Mouse (Mus musculus): ENCODE measurements around the gene Zc3hav1l. TPM values are rescaled to one million over a fixed set of nuclear protein-coding genes. Genes with fewer than 3 reads are reported as not detected.

The Zc3hav1l gene
- polyA plus RNA-seq, 1 experiment from 2014 or later: 12.8 TPM

DNA sequence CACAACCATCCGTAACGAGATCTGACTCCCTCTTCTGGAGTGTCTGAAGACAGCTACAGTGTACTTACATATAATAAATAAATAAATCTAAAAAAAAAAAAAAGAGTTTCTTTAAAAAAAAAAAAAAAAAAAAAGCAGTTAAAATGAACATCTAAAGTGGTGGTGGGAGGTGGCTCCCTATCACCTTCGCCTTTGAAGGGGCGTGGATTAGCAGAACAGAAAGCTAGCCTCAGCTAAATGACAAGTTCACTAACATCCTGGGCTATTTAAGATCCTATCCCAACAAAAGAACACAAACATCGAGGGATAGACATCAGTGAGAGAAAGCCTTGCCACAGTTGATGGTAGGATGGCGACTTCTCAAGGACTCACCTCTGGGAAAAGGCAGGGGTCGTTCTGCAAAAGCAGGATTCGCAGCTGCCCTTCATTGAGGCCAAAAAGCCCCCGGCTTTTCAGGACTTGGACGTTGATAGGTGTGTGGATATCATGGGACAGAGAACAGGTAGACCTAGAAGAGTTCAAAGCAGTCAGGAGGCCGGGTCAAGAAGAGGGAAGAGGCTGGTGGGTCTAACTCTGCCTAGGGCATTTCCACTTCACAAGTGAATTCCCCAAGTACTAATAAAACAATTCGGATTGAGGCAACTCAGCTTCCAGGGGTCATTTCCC lies 1.3 kb downstream of the Zc3hav1l start:
- peak; percentile 70 for DNase-seq (ENCODE audit: low spot score)
- Histone ChIP-seq H3K36me3 (ENCODE audit: control insufficient read depth, insufficient read depth, low read length) (peaks cover 40% of the 10 kb centered on the region), H3K9me3 (ENCODE audit: control insufficient read depth, low read length) (no peaks in the 10 kb centered on the region), H3K4me2 (ENCODE audit: low read length) (peak overlapping the region; percentile 59), H3K27me3 (replicated peaks; ENCODE audit: control insufficient read depth, insufficient read depth, low read length) (no peaks in the 10 kb centered on the region), H3K4me1 (replicated peaks; ENCODE audit: control insufficient read depth, insufficient read depth, low read length) (no peaks in the 10 kb centered on the region), H3K27ac (ENCODE audit: low read depth) (peak overlapping the region; percentile 98), H3K9ac (ENCODE audit: low read length) (peak overlapping the region; percentile 97), H3K4me3 (ENCODE audit: low read depth, low read length) (peak overlapping the region; percentile 91)
- WGBS: 33% methylated on average over 12 of the region's 12 CpGs
- ATAC-seq (replicated peaks; ENCODE audit: low FRiP score, low TSS enrichment, low read depth): no peak

DNA sequence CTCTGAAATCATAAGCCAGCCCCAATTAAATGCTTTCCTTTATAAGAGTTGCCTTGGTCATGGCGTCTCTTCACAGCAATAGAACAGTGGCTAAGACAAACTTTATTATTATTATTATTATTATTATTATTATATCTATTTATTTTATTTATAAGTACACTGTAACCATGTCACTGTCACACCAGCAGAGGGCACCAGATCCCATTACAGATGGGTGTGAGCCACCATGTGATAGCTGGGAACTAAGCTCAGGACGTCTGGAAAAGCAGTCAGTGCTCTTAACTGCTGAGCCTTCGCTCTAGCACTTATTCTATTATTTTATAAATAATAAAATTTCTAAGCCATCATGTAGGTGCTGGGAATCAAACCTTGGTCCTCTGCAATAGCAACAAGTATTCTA lies 5.4 kb downstream of the Zc3hav1l start:
- no peak for ATAC-seq (replicated peaks; ENCODE audit: low FRiP score, low TSS enrichment, low read depth)

DNA sequence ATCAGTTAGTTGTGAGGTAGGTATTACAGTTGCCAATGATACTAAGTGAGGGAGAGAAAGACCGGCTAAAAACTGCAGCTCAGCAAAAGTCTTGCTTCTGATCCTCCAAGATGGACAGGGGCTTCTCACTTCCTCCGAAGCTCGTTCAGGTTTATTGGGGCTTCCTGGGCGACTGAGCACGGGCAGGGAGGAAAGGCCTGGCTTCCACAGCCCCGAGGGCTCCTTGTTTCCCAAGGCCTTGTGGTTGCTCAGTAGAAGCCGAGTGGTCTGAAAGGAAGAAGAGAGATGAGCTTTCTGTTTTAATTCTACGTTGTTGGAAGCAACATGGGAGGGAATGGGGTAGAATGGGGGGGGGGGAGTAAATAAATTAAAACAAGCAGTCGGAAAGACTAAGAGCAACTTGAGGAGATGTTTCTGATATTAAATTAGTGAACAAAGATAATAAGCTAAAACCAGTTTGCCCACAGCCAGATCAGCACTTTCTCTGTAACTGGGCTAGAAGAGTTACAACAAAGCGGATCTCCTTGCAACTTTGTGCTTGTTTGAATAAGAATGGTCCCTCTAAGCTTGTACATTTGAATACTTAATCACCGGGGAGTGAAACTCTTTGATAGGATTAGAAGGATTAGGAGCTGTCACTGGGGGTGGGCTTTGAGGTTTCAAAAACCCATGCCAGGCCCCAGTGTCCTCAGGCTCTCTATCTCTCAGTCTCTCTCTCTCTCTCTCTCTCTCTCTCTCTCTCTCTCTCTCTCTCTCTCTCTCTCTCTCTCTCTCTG lies 6.0 kb downstream of the Zc3hav1l start:
- WGBS: 66% methylated on average over 11 of the region's 11 CpGs
- ATAC-seq (replicated peaks; ENCODE audit: low FRiP score, low TSS enrichment, low read depth) (no peak), DNase-seq (ENCODE audit: low spot score) (no peak)
- H3K27ac ChIP-seq (ENCODE audit: low read depth): no peak overlapping the region
- no peaks in the 10 kb centered on the region for H3K9me3 ChIP-seq (ENCODE audit: control insufficient read depth, low read length)
- no peak overlapping the region for H3K4me2 ChIP-seq (ENCODE audit: low read length)
- H3K36me3 ChIP-seq (ENCODE audit: control insufficient read depth, insufficient read depth, low read length): peaks cover 84% of the 10 kb centered on the region
- no peak overlapping the region for H3K4me3 ChIP-seq (ENCODE audit: low read depth, low read length)
- no peaks in the 10 kb centered on the region for H3K4me1 ChIP-seq (replicated peaks; ENCODE audit: control insufficient read depth, insufficient read depth, low read length)
- no peak overlapping the region for H3K9ac ChIP-seq (ENCODE audit: low read length)
- H3K27me3 ChIP-seq (replicated peaks; ENCODE audit: control insufficient read depth, insufficient read depth, low read length): no peaks in the 10 kb centered on the region

More for the DNA sequence above, 5.4 kb downstream of the Zc3hav1l start:
- no peak overlapping the region for H3K27ac ChIP-seq (ENCODE audit: low read depth)
- H3K27me3 ChIP-seq (replicated peaks; ENCODE audit: control insufficient read depth, insufficient read depth, low read length): no peaks in the 10 kb centered on the region
- 70% methylated on average over 3 of the region's 3 CpGs for WGBS
- no peak for DNase-seq (ENCODE audit: low spot score)
- H3K9me3 ChIP-seq (ENCODE audit: control insufficient read depth, low read length): no peaks in the 10 kb centered on the region
- H3K36me3 ChIP-seq (ENCODE audit: control insufficient read depth, insufficient read depth, low read length): peaks cover 79% of the 10 kb centered on the region
- no peak overlapping the region for H3K4me3 ChIP-seq (ENCODE audit: low read depth, low read length)
- H3K4me1 ChIP-seq (replicated peaks; ENCODE audit: control insufficient read depth, insufficient read depth, low read length): no peaks in the 10 kb centered on the region
- H3K9ac ChIP-seq (ENCODE audit: low read length): no peak overlapping the region
- no peak overlapping the region for H3K4me2 ChIP-seq (ENCODE audit: low read length)

DNA sequence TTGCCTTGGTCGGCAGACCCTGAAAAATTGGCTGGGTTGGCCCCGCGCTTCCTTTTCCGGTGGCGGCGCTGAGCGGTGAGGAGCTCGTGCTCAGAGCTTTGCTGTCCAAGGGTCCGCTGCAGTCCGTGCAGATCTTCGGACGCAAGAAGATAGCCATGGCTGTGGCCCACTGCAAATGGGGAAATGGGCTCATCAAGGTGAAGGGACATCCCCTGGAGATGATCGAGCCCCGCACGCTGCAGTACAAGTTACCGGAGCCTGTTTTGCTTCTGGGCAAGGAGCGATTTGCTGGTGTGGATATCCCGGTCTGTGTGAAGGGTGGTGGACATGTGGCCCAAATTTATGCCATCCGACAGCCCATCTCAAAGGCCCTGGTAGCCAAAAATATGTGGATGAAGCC lies 14.6 kb downstream of the Zc3hav1l start:
- Histone ChIP-seq H3K4me2 (ENCODE audit: low read length) (no peak overlapping the region), H3K4me3 (ENCODE audit: low read depth, low read length) (no peak overlapping the region), H3K9ac (ENCODE audit: low read length) (no peak overlapping the region), H3K36me3 (ENCODE audit: control insufficient read depth, insufficient read depth, low read length) (peaks cover 59% of the 10 kb centered on the region), H3K9me3 (ENCODE audit: control insufficient read depth, low read length) (peaks cover 14% of the 10 kb centered on the region), H3K4me1 (replicated peaks; ENCODE audit: control insufficient read depth, insufficient read depth, low read length) (no peaks in the 10 kb centered on the region), H3K27me3 (replicated peaks; ENCODE audit: control insufficient read depth, insufficient read depth, low read length) (no peaks in the 10 kb centered on the region), H3K27ac (ENCODE audit: low read depth) (no peak overlapping the region)
- no peak for DNase-seq (ENCODE audit: low spot score)
- 98% methylated on average over 19 of the region's 19 CpGs for WGBS
- ATAC-seq (replicated peaks; ENCODE audit: low FRiP score, low TSS enrichment, low read depth): no peak

DNA sequence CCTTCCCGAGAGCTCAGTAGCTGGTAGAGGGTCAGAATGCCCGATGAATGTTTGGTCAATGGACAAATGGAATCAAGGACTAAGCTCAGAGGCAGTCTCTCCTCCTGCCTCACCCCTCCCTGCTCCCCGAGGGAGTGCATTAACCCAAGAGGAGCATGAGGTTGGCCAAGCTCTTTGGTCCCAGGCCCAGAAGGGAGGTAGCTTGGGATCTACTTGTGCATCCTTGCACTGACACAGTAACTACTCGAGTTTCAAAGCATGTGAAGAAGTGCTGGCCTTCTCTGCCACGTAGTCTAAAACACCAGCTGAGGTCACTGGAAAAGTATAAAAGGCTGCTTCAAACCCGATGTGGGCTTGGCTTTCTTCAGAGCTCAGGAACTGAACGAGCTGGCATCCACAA lies 34.6 kb downstream of the Zc3hav1l start:
- Histone ChIP-seq H3K36me3 (ENCODE audit: control insufficient read depth, insufficient read depth, low read length) (no peaks in the 10 kb centered on the region), H3K4me2 (ENCODE audit: low read length) (no peak overlapping the region), H3K4me3 (ENCODE audit: low read depth, low read length) (no peak overlapping the region), H3K9me3 (ENCODE audit: control insufficient read depth, low read length) (no peaks in the 10 kb centered on the region), H3K27ac (ENCODE audit: low read depth) (no peak overlapping the region), H3K27me3 (replicated peaks; ENCODE audit: control insufficient read depth, insufficient read depth, low read length) (no peaks in the 10 kb centered on the region), H3K9ac (ENCODE audit: low read length) (no peak overlapping the region), H3K4me1 (replicated peaks; ENCODE audit: control insufficient read depth, insufficient read depth, low read length) (no peaks in the 10 kb centered on the region)
- ATAC-seq (replicated peaks; ENCODE audit: low FRiP score, low TSS enrichment, low read depth) (no peak), DNase-seq (ENCODE audit: low spot score) (no peak)
- 71% methylated on average over 7 of the region's 7 CpGs for WGBS

DNA sequence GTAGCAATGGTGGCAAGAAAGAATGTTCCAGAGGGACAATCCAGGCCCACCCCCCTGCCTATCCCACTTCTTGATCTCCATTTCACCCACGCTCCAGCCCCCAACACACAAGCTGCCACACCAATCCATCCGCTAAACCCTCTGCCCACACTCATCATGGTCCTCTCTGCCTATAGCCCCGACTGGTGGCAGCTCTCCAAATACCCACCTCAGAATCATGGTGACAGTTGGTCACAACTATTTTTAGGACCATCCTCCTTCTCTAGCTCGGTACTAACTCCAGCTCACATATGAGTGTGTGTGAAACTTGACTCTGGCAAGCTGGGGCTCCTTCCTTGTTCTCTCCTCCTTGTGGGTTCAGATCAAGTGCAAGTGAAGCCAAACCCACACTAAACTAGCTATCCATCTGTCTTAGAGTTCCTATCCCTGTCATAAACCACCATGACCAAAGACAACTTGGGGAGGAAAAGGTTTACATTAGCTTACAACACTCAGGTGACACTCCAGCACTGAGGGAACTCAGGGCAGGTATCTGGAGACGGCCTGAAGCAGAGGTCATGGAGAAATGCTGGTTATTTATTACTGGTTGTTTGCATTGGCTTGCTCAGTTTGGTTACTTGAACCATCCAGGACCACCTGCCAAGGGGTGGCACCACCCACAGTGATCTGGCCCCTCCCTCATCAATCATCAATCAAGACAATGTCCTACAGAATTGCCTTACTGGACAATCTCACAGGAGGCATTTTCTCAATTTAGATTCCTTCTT lies 35.5 kb downstream of the Zc3hav1l start:
- Histone ChIP-seq H3K9ac (ENCODE audit: low read length) (no peak overlapping the region), H3K4me3 (ENCODE audit: low read depth, low read length) (no peak overlapping the region), H3K4me2 (ENCODE audit: low read length) (no peak overlapping the region), H3K27ac (ENCODE audit: low read depth) (no peak overlapping the region), H3K36me3 (ENCODE audit: control insufficient read depth, insufficient read depth, low read length) (no peaks in the 10 kb centered on the region), H3K4me1 (replicated peaks; ENCODE audit: control insufficient read depth, insufficient read depth, low read length) (no peaks in the 10 kb centered on the region), H3K27me3 (replicated peaks; ENCODE audit: control insufficient read depth, insufficient read depth, low read length) (no peaks in the 10 kb centered on the region), H3K9me3 (ENCODE audit: control insufficient read depth, low read length) (no peaks in the 10 kb centered on the region)
- no peak for ATAC-seq (replicated peaks; ENCODE audit: low FRiP score, low TSS enrichment, low read depth)
- 63% methylated on average over 5 of the region's 5 CpGs for WGBS
- DNase-seq (ENCODE audit: low spot score): no peak

DNA sequence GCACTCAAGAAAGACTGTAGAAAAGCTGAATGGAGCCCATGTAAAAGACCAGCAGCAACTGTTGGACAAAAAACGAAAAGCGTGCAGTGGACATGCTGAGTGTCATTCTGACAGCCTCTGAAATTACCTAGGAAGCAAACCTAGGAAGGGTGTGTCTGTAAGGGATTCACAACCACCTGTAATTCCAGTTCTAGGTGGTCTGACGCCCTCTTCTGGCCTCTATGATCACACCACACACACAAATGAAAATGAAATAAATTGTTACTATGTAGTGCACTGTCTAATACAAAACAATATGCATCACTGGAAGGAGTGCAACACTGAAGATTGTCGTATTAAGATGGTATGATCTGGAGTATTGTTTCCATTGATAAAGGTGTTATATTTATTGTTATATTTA lies 37.2 kb downstream of the Zc3hav1l start:
- Histone ChIP-seq H3K27ac (ENCODE audit: low read depth) (no peak overlapping the region), H3K4me3 (ENCODE audit: low read depth, low read length) (no peak overlapping the region), H3K9ac (ENCODE audit: low read length) (no peak overlapping the region), H3K4me2 (ENCODE audit: low read length) (no peak overlapping the region), H3K9me3 (ENCODE audit: control insufficient read depth, low read length) (no peaks in the 10 kb centered on the region), H3K4me1 (replicated peaks; ENCODE audit: control insufficient read depth, insufficient read depth, low read length) (no peaks in the 10 kb centered on the region), H3K36me3 (ENCODE audit: control insufficient read depth, insufficient read depth, low read length) (no peaks in the 10 kb centered on the region), H3K27me3 (replicated peaks; ENCODE audit: control insufficient read depth, insufficient read depth, low read length) (no peaks in the 10 kb centered on the region)
- DNase-seq (ENCODE audit: low spot score): no peak
- 73% methylated on average over 4 of the region's 4 CpGs for WGBS
- ATAC-seq (replicated peaks; ENCODE audit: low FRiP score, low TSS enrichment, low read depth): no peak

DNA sequence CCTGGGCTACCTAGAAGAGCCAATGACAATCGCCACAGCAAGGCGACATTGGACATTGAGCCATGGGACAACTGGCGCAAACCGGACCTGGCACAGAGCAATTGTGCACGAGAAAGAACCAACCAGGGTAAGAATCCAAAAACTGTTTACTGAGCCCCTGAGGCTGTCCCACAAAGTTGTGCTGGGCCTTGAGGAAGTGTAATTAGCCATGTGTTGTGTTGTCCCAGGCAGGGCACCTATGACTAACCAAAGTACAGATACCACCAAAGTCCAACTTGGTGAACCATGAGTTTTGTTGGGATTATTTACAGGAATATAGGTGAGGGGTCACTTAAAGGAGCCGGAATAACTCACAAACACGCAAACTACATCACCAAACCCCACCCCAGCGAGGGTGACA lies 41.6 kb downstream of the Zc3hav1l start:
- WGBS: 94% methylated on average over 8 of the region's 8 CpGs
- H3K9me3 ChIP-seq (ENCODE audit: control insufficient read depth, low read length): no peaks in the 10 kb centered on the region
- H3K27ac ChIP-seq (ENCODE audit: low read depth): no peak overlapping the region
- H3K36me3 ChIP-seq (ENCODE audit: control insufficient read depth, insufficient read depth, low read length): no peaks in the 10 kb centered on the region
- H3K4me2 ChIP-seq (ENCODE audit: low read length): no peak overlapping the region
- H3K9ac ChIP-seq (ENCODE audit: low read length): no peak overlapping the region
- no peak for ATAC-seq (replicated peaks; ENCODE audit: low FRiP score, low TSS enrichment, low read depth)
- H3K27me3 ChIP-seq (replicated peaks; ENCODE audit: control insufficient read depth, insufficient read depth, low read length): no peaks in the 10 kb centered on the region
- peaks cover 9% of the 10 kb centered on the region for H3K4me1 ChIP-seq (replicated peaks; ENCODE audit: control insufficient read depth, insufficient read depth, low read length)
- H3K4me3 ChIP-seq (ENCODE audit: low read depth, low read length): no peak overlapping the region
- DNase-seq (ENCODE audit: low spot score): no peak

Measured in intestine, embryonic 14.5 days (tissue).